Mouse (Mus musculus): ENCODE results near the gene Ptpru.

The Ptpru gene

DNA sequence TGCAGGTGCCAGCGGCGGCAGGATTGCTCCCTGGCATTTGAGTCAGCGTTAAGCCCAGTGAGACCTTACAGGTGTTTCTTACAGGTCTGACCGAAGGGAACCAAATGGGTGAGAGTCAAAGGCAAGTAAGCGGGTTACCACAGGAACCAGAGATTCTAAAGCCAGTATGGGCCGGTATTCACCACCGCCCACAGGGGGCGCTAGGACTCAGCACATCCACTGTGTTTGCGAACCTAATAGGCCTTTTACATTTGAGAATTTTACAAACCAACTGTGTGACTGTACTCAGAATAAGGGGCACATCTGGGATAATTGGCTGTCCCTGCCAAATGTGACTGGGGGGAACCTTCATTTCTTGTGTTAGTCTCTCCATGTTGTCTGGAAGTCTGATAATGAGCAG, 54.1 kb downstream of the Ptpru start:
- no peak for DNase-seq (ENCODE audit: low spot score)

DNA sequence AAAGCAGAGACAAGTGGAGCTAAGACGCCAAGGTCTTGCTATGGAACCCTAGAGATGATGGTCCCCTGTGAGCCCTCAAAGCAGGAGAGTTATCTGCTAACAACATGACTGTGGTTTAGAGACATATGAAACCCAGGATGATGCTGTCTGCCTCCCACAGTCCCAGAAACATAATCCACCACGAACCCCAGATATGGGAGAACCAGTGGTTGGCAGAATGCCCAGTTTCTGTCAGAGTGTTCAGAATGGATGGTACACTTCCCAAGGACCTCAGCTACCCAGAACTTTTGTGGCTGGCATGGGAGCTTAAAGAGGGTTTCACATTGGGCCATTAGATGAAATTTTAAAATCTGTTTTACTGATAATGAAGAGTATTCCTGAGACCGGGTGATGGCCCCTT, 57.1 kb downstream of the Ptpru start:
- no peak for DNase-seq (ENCODE audit: low spot score)

DNA sequence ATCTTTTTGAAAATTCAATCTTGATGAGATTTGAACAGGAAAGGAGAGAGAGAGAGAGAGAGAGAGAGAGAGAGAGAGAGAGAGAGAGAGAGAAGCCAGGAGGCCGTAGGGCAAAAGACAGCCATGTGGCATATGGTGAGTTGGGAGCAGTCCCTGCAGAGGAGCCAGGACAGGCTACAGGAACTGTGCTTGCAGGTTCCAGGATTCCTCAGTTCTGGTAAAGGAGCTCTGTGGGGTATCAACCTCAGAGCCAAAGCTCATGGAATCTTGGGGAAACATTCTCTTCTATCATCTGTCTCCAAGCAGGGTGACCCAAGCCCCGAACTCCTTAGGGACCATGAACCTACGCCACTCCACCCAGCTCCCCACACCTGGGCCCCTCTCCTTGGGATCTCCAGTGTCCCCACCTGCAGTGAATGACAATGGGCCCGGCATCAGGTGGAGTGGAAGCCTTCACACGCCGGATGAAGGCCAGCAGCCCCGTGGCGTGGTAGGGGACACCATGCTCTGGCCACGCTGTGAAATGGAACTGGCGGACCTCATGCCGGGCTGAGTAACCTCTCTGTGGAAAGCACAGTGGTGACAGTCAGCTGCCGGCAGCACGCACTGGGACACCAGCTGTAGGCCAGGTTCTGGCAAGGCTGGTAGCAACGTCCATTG, 59.3 kb downstream of the Ptpru start:
- DNase-seq (ENCODE audit: low spot score), result no peak

DNA sequence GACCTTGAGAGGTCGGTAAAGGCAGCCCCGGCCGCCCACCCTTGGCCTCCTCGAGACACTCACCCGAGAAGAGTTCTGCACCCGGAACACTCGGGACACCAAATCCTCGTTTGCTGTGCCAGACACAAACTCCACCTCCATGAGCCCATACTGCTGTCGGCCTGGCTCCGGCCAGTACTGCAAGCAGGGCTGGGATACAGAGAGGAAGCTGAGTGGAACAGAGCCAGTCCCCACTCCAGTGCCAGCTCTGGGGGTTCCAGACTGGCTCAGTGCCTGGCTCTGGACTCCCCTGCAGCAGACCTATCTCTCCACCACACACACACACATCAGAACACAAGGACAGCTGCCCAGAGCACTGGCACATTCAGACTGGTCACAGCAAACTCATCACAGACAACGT, 66.7 kb downstream of the Ptpru start:
- no peak for DNase-seq (ENCODE audit: low spot score)

DNA sequence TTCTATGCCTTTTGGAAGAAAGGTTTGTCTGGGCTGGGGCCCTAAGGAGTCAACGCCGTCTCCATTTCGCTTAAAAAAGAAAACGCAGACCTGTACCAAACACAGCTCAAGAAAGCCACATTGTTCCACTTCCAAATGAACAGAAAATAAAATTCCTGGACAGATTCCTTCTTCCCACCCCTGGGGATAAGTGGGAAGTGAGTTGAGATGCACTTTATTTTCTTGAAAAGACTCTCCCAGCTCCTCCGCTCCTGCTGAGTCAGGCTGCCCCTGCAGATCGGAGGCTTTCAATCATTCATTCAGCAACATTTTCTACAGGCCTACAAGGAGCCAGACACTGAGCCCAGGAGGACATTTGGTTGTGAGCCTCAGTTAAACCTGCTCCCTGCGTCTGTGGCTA, 74.2 kb downstream of the Ptpru start:
- DNase-seq (ENCODE audit: low spot score), result no peak

DNA sequence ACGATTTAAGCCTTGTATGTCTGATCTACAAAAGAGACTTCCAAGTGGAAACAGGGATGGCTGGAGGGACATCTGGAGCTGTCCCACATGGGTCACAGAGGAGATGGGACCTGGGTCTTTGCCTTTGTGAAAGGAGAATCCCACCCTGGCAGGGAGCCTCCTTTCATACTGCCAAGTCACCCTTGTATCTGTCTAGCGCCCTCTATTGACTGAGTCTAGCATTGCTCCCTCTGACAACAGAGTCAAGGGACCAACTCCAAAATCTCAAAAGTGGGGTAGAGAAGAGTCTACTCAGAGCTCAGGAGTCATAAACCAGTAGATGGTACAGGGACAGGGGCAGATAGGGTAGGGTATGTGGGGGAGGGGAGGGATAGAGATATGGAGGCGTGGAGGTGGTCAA, 74.6 kb downstream of the Ptpru start:
- DNase-seq (ENCODE audit: low spot score), result no peak

DNA sequence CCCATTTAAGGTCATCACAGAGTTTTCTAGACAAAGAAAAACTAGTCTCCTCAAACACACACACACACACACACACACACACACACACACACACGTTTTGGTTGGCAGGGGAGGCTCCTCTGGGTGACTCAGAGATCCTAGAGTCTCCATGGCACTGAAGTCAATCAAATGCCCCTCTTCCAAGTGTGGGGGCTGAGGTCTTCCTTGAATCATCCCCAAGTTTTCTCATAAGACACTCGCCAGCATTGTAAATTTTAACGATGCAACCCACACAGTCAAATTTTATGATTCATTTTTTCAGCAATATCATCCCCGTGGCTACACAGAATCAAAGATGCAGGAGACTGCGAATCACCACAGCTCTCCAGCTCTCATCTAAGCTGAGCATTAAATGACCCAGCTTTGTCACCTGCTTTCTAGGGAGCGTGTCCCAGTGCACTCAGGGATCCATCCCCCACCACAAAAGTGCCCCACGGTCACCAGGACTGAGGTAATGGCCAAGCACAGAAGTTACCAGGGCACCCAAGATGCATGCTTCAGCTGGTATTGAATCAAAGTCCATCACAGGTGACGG, 75.8 kb downstream of the Ptpru start:
- no peak for DNase-seq (ENCODE audit: low spot score)

DNA sequence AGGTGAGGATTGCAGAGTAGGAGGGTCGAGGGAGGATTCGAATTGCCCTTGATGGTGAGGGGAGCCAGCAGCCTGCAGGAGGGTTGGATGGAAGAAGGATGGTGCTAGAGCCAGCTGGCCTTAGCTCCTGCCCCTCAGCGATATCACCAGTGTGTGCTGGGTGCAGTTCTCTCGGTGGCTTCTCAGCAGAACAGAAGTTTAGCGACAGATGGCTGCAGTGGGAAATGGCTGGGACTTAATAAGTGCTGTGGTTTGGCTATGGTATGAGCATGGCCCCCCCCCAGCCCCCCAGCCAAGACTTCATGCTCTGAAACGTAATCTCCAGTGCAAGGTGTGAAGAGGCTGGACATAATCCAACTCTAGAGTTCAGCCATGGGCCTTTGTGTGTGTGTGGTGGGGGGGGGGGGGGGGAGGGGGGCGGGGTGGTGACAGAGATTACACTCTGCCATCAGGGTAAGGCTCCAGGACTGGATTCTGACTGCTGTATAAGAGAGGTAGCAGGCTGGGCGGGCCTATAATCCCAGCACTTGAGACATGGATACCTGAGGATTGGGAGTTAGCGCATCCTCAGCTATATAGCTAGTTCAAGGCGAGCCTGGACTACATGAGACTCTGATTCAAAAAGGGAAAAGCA, 85.8 kb downstream of the Ptpru start:
- no peak for DNase-seq (ENCODE audit: low spot score)

DNA sequence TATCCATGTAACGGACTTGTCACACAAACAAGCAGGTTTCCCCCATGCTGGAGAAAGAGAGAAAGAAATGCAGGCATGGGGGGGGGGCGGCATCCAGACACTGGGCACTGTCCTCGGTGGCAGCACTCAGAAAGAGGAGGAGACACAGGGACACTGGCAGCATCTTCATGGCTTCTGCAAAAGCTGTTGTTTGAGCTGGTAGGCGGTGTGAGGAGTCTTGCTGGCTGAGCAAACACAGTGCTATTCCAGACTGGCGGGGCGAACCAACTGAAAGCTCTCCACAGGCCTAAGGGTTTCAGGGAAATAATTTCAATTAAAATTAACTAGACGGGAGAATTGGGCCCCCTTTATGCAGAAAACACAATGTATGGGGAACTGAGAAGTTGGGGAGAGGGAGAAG, 86.5 kb downstream of the Ptpru start:
- no peak for DNase-seq (ENCODE audit: low spot score)

DNA sequence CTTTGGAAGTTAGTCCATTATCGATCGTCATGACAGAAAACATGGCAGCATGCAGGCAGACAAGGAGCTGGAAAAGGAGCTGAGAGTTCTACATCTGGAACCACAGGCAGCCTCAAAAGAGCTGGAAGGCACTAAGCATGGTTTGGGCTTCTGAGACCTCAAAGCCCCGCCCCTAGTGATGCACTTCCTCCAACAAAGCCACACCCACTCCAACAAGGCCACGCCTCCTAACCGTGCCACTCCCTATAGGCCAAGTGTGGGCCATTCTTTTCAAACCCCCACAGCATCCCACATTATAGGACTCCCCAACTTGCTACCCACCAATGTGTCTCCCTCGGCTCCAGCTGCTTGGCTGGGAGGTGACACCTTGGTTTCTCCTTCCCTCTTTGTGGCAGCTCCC, 88.3 kb downstream of the Ptpru start:
- no peak for DNase-seq (ENCODE audit: low spot score)

DNA sequence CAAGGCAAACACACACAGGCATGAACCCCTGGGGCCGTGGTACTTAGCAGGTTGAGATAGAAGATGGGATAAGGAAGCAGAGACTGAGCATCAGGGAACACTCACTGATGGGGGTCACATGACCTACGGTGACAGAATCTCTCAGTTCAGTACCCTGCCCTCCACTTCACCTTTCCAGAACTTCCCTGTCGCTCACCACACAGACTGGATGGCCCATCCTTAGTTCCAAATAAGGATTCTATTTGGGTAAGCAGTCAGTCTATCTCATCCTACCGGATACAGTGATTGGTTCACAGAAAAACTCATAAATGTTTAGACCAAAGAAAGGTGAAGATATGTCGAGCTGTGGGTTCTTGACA, 93.4 kb downstream of the Ptpru start:
- DNase-seq (ENCODE audit: low spot score), result no peak

DNA sequence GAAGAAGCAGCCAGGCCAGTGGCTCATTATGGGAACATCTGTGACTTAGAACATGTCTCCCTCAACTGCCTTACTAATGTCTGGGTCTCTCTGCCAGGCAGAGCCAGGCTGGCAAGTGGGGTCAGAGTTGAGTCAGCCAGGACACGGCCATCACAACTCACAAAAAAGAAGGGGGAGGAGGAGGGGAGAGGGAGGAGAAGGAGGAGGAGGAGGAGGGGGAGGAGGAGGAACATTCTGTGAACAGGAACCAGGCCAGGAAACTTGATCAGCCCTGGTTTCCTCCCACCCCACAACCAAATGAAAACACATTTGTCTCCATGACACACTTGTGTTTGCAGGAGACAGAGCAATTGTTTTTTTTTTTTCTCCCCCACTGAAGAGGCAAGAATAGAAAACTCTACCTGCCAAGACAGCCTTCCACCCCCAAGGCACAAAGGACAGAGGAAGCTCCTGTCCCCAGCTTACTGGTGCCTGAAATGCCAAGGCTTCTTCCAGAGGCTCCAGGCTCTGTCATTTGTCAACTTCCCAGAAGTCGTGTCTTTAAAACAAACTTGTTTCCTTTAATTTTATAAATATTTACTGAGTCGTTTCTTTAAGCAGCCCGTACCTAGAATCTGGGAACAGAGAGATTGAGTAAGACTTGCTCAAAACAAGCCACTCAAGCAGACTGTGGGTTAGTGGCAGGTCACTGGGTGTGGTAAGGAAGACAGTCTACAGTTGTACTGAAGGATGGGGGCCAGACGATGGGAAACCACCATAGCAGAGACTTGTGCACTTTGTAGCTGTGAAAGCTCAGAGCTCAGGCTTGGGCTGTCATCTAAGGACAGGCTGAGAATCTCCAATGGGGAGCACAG, 94.0 kb downstream of the Ptpru start:
- DNase-seq (ENCODE audit: low spot score), result peak; percentile 11

DNA sequence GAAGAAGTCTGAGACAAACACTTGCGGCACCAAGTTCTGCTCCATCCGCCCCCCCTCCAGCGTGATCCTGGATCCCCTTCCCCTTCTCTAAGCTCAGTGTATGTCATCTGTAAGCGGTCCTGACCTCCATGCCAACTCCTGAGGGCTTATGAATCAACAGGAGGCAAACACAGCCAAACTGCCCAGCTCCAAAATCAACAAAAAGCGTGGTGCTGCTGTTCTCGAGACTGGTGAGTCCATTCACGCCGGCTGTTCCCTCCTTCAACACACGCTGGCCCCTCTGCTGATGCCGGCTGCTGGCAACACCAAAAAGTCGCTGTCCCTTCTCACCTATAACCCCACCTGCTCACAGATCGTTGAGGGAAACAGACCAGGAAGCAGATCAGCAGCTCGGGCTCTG, 95.1 kb downstream of the Ptpru start:
- DNase-seq (ENCODE audit: low spot score), result no peak

DNA sequence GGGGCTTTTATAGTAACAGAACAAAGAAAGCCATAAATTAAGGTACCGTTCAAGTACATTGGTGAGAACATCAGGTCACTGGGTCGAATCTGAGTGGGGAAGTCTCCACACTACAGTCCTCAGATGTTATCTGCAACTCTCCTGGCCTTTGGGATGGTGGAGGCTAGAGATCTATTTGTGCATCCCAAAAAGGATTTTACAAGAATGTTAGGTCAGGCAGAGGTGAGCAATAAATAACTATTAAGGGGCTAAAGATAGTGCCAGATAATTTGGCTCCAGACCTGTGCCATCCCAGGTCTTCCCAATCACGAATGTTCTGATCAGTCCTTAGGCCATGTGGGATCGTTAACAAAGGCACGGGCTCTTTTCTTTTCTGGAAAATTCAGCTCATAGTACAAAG, 97.5 kb downstream of the Ptpru start:
- no peak for DNase-seq (ENCODE audit: low spot score)

DNA sequence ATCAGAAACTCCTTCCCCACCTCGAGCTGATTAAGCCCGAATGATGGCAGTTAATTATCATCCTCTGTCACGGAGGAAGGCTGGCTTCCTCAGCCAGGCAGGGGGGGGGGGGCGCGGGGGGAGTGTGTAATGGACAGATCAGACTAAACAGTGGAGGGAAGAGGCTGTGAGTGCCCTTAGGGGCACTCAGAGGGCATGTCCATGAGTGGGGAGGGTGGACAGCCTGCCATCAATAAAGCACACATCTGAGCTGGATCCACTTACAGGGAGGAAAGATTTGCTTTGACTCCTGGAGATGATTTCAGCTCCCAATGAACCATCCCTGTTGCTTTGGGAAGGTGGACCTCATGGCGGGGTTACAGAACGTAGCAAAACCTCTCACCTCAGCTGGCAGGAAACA, 109.5 kb downstream of the Ptpru start:
- DNase-seq (ENCODE audit: low spot score), result no peak

DNA sequence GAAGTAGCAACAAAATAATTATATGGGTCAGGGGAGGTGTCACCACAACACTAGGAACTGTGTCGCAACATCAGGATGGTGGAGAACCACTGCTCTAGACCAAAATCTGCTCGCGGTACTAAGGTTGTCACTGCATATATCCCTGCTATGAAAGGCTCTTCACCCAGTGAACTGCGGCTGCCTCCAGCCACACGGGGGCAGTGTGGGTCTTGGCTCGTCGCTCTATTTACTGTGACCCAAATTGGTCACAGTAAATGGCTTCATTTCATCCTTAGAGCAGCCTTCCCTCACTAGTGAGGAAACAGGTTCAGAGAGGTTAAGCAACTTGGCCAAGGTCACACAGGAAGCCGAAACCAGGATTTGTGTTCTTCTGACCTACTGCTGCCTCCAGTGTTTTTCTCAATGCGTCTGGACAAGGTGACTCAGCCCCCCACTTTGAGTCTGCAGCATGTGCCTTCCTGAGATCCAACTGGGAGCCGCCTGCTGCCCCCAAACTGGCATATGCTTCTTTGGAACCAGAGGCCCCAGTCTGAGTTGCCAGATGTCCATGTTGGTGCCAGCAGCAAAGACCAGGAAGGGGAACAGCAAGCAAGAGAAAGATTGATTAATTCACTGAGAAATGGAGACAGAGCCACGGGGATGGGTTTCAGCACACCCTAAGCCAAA, 114.5 kb downstream of the Ptpru start:
- DNase-seq (ENCODE audit: low spot score), result peak; percentile 49

DNA sequence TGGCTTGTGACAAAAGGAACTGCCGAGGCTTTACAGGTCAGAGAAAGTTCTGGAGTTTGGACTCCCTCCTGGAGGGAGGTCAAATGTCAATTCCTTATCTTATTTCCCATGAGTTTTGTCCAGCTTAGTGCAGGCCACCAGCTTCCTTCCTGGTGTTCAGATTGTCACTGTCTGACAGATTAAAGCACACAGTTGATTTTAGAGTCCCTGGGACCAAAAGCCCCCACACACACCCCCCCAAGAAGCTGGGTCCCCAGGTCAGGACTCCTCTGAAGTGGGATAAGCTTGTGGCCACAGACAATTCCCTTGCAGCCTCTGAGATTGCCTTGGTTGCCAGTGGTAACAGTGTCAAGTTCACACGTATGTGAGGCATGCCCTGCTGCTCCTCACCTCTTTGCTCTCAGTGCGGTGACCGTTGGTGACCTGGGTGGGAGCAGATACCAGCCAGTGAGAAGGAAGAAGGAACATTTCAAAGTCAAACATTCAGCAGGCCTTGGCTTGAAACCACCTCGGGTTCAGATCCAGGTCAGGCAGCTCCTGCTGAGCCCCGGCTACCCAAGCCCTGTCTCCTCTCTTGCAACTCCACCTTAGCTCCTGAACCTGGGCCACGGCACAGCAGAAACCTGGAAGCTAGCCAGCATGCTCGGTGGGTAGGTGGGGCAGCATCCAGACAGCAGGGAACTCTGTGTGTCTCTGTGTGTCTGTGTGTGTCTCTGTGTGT, 115.8 kb downstream of the Ptpru start:
- DNase-seq (ENCODE audit: low spot score), result no peak

DNA sequence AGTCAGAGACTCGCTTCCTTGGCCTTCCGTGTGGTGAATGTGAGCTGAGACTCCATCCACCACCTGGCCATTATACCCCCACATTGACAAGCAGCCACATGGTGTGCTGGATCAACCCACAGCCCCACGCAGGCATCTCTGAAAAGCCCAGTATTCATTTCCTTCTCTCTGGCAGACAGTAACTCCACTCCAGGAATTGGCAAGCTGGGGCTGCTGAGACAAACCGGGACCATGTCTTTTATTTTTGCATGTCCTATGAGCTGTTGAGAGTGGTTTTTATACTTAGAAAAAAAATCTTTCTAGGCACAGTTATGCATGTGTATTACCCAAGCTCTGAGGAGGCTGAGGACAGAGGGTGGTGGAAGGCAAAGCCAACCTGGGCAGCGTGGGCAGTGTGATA, 118.9 kb downstream of the Ptpru start:
- DNase-seq (ENCODE audit: low spot score), result no peak
